Mouse (Mus musculus) C2C12 (cell line): ENCODE measurements around the gene Cfap97d2. TPM values are rescaled to one million over a fixed set of nuclear protein-coding genes. Genes with fewer than 3 reads are reported as not detected.
"Not testable (repeated sequence)": the region's sequence is repeated elsewhere in the genome, so short reads cannot be mapped to it uniquely, and the experiment has no call there.

Source experiments
- H3K27me3 ChIP-seq: one replicate; pipeline ENCODE4 v1.6.1; 2011; ENCODE audit not compliant: control insufficient read depth, insufficient read depth, insufficient read length
- H3K36me3 ChIP-seq: one replicate; pipeline ENCODE4 v1.6.1; 2011; ENCODE audit not compliant: control insufficient read depth, insufficient read depth
- H3K4me3 ChIP-seq: one replicate; pipeline ENCODE4 v1.5.1; 2011; ENCODE audit warnings: mild to moderate bottlenecking, control low read depth; ENCODE audit not compliant: poor library complexity, insufficient read depth, severe bottlenecking
- H3K79me2 ChIP-seq: one replicate; pipeline ENCODE4 v1.6.1; 2011; ENCODE audit not compliant: control insufficient read depth, insufficient read depth
- H3K79me3 ChIP-seq: one replicate; pipeline ENCODE4 v1.6.1; 2011; ENCODE audit warnings: low read depth, control low read depth
- H3ac ChIP-seq: one replicate; pipeline ENCODE3; 2011; ENCODE audit warnings: low read depth; ENCODE audit not compliant: control insufficient read depth, insufficient read length
- CEBPB ChIP-seq: IDR thresholded peaks from one replicate; pipeline ENCODE4 v1.6.1; 2011; ENCODE audit warnings: low read depth, mild to moderate bottlenecking, control low read depth, moderate library complexity
- CTCF ChIP-seq: IDR thresholded peaks from one replicate; pipeline ENCODE4 v1.5.1; 2011; ENCODE audit not compliant: control insufficient read depth, insufficient read depth, insufficient read length
- FOSL1 ChIP-seq: IDR thresholded peaks from one replicate; pipeline ENCODE4 v1.8.0; 2011; ENCODE audit warnings: mild to moderate bottlenecking, low read length; ENCODE audit not compliant: poor library complexity, insufficient read depth, severe bottlenecking
- MAX ChIP-seq: IDR thresholded peaks from one replicate; pipeline ENCODE4 v1.6.1; 2011; ENCODE audit warnings: mild to moderate bottlenecking, control low read depth
- MYOD1 ChIP-seq: IDR thresholded peaks from one replicate; pipeline ENCODE4 v1.6.1; 2011; ENCODE audit warnings: low read depth; ENCODE audit not compliant: control insufficient read depth, insufficient read length
- MYOG ChIP-seq: IDR thresholded peaks from one replicate; pipeline ENCODE4 v1.6.1; 2011; ENCODE audit not compliant: control insufficient read depth, insufficient read length; ENCODE audit errors: extremely low read depth
- USF1 ChIP-seq: IDR thresholded peaks from one replicate; pipeline ENCODE4 v1.6.1; 2011; ENCODE audit warnings: low read depth, mild to moderate bottlenecking, control low read depth, moderate library complexity
- polyA plus RNA-seq: library from polyadenylated mRNA; unstranded; fragments of >200 nt; fragmentation: generic; extraction: Trizol; gene quantifications from one replicate; pipeline ENCODE4 v1.2.1, GENCODE M21; 2012; ENCODE audit warnings: missing spikeins

Cfap97d2 gene
- polyA plus RNA-seq, 1 experiment, result not detected

DNA sequence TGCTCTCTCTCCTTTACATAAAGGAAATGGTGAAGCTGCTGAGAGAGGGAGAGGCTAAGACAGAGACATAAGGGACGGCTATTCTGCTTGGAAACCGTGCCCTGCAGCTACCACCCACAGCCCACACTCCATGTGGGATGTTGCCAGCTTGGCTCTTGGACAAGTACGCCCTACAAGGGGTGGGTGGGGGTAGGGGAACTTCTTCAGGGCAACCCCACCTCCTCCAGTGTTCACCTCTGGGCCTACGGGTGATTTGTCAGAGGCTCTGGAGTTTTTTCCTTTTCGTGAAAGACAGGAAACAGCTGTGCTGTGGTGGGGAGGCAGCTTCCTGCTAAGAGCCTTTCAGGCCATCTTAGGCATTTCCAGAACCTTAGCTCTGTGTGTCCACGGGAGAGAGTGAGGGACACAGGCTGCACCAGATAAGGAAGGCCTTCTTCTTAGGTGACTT lies 34.7 kb downstream of the Cfap97d2 start:
- Histone ChIP-seq H3K79me2 (no peaks in the 10 kb centered on the region), H3K27me3 (peaks cover 3% of the 10 kb centered on the region), H3K79me3 (no peaks in the 10 kb centered on the region), H3K36me3 (no peaks in the 10 kb centered on the region), H3ac (no peak overlapping the region), H3K4me3 (no peak overlapping the region)
- TF ChIP-seq FOSL1 (no peak), MYOG (no peak), MAX (no peak), CEBPB (no peak), MYOD1 (no peak), CTCF (no peak)

DNA sequence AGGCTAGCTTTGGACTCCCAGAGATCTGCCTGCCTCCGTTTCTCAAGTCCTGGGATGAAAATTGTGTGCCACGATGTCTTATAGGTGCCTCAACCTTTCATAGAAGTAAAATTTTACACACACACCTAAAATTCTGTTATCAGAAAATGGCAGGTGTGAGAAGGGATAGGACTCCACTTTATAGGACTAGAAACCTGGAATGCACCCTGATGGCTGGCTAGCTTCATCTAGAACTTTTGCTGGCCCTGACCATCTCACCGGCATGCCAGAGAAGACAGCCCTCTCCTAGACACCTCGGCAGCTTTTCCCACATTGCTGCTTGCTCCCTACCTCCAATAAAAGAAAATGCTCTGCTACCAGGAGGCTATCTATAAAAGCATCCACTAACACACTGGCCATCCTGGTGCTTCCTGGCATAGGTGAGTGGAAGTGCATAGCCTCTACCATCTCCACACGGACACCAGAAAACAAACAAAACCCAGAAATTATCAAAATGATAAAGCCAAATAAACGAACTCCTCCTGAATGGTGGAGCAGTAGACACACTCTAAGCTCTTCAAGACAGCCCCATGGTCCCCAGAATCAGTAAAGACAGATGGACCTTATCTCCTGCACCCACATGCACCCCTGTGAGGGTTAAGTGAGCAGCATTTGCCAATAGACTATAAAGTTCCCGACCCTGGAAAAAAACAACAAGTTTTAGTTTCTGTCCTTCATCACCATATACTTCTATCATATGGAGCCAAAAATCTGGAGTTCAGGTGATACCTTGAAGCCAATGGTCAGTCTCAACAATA lies 35.3 kb downstream of the Cfap97d2 start:
- H3K79me2 ChIP-seq, result no peaks in the 10 kb centered on the region
- no peak overlapping the region for H3ac ChIP-seq
- TF ChIP-seq MYOG, result no peak
- TF ChIP-seq USF1, result no peak
- TF ChIP-seq MYOD1, result no peak
- no peak for TF ChIP-seq CEBPB
- no peak for TF ChIP-seq CTCF
- TF ChIP-seq MAX, result no peak
- TF ChIP-seq FOSL1, result no peak
- H3K36me3 ChIP-seq, result no peaks in the 10 kb centered on the region
- no peak overlapping the region for H3K4me3 ChIP-seq
- peaks cover 2% of the 10 kb centered on the region for H3K27me3 ChIP-seq
- H3K79me3 ChIP-seq, result no peaks in the 10 kb centered on the region

DNA sequence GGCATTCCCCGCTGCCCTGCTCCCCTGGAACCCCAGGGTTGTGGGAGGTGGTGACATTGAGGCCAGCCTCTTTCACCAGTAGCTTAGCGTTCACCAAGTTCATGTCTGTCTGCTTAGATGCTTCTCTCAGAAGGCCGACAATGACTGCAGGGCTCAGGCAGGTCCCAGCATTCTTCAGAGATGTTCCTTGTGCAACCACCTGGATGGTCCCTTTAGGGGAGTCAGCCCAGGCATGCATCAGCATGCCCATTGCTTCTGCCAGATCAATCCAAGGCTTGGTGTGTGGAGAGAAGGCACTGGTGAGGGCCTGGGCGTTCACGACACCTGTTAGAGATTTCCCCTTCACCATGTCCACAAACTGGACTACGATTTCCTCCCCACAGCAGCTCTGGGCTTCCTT lies 40.5 kb downstream of the Cfap97d2 start:
- not testable (repeated sequence) for H3K36me3 ChIP-seq, H3K4me3 ChIP-seq, H3K79me2 ChIP-seq, H3ac ChIP-seq, H3K79me3 ChIP-seq, H3K27me3 ChIP-seq

DNA sequence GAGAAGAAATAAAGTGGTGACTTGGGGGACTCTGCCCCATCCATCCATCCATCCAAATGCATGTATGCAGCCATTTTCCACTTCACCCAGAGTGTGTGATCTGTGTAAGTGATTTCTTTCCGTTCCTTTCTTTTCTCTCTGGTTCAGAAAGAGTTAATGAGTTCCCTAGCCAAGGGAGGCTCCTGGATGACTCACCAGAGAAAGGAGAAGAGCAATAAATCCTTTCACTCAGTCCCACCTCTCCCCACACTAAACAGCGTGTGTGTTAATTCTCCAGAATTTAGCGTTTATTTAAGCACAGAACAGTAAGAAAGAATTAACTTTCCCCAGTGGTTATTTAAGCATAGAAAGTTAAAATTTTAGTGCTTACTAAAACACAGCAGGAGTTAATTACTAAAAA lies 41.9 kb downstream of the Cfap97d2 start:
- Histone ChIP-seq H3K4me3 (no peak overlapping the region), H3K79me3 (no peaks in the 10 kb centered on the region), H3K79me2 (no peaks in the 10 kb centered on the region), H3K27me3 (no peaks in the 10 kb centered on the region), H3ac (no peak overlapping the region), H3K36me3 (no peaks in the 10 kb centered on the region)
- TF ChIP-seq MYOG (no peak), MYOD1 (no peak), FOSL1 (peak; percentile 55), CTCF (no peak), MAX (no peak), USF1 (no peak), CEBPB (no peak)

DNA sequence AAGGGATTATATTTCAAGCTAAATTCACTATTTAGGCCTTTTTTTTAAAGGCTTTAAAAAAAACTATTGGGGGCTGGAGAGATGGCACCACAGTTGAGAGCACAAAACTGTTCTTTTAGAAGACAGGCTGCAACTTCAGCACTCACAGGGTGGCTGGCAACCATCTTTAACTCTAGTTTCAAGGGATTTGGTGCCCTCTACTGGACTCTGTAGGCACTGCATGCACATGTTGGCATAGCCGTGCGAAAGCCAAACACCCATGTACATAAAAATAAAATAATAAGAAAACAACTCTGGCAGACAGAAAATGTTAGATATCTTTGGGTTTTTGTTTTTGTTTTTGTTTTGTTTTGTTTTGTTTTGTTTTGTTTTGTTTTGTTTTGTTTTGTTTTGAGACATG lies 48.0 kb downstream of the Cfap97d2 start:
- Histone ChIP-seq H3K36me3 (no peaks in the 10 kb centered on the region), H3K79me2 (peaks cover 16% of the 10 kb centered on the region), H3ac (no peak overlapping the region), H3K27me3 (no peaks in the 10 kb centered on the region), H3K4me3 (no peak overlapping the region), H3K79me3 (peaks cover 9% of the 10 kb centered on the region)
- TF ChIP-seq USF1, result no peak
- TF ChIP-seq CTCF, result peak; percentile 63
- TF ChIP-seq MAX, result no peak
- TF ChIP-seq MYOG, result no peak
- TF ChIP-seq CEBPB, result no peak

DNA sequence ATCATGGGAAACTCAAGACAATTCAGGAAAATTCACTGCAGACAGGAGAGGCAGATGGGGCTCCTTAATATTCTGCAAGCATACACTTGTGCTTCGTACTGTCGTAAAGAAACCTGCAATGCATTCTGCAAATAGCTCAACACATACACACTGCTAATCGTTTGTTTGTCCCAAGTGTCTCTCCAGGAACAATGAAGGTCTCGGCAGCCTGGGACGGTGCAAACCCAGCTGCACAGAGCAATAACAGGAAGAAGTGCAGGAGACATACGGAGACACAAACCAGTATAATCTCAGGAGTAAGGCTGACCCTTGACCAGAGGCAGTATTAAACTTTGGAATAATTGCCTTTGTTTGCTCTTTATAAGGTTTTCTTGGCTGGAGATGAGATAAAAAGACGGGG lies 50.8 kb downstream of the Cfap97d2 start:
- no peak overlapping the region for H3ac ChIP-seq
- no peak overlapping the region for H3K4me3 ChIP-seq

More for the DNA sequence above, 50.8 kb downstream of the Cfap97d2 start:
- TF ChIP-seq MYOG, result no peak
- TF ChIP-seq MAX, result no peak
- TF ChIP-seq FOSL1, result no peak
- TF ChIP-seq CEBPB, result no peak
- no peak for TF ChIP-seq MYOD1
- H3K79me2 ChIP-seq, result peaks cover 43% of the 10 kb centered on the region
- peaks cover 17% of the 10 kb centered on the region for H3K36me3 ChIP-seq
- peaks cover 29% of the 10 kb centered on the region for H3K79me3 ChIP-seq
- H3K27me3 ChIP-seq, result no peaks in the 10 kb centered on the region
